Mouse (Mus musculus) liver, embryonic 15.5 days (tissue): ENCODE data around the gene Kpna1. TPM values are rescaled to one million over a fixed set of nuclear protein-coding genes. Genes with fewer than 3 reads are reported as not detected.

Source experiments
- ATAC-seq: fragments of 200-750 bp; cut with Nextera tagmentation; 2 replicates; pipeline ENCODE4 v1.8.0; 2017; ENCODE audit warnings: moderate number of reproducible peaks, mild to moderate bottlenecking, moderate library complexity; ENCODE audit not compliant: insufficient read depth
- H3K27ac ChIP-seq: fragments of 300-500 bp; sonication (generic); replicated peaks from 2 replicates; pipeline ENCODE4 v1.5.1; 2015; ENCODE audit warnings: mild to moderate bottlenecking, inconsistent platforms
- H3K27me3 ChIP-seq: fragments of 300-500 bp; sonication (generic); 2 replicates; pipeline ENCODE4 v1.6.1; 2015; ENCODE audit warnings: mild to moderate bottlenecking, inconsistent platforms
- H3K36me3 ChIP-seq: fragments of 300-500 bp; sonication (generic); replicated peaks from 2 replicates; pipeline ENCODE4 v1.6.1; 2015; ENCODE audit warnings: moderate library complexity, mild to moderate bottlenecking, inconsistent platforms
- H3K4me1 ChIP-seq: fragments of 300-500 bp; sonication (generic); replicated peaks from 2 replicates; pipeline ENCODE4 v1.6.1; 2015; ENCODE audit warnings: inconsistent platforms
- H3K4me2 ChIP-seq: fragments of 300-500 bp; sonication (generic); 2 replicates; pipeline ENCODE4 v1.6.1; 2015; ENCODE audit warnings: moderate library complexity, mild to moderate bottlenecking, inconsistent platforms
- H3K4me3 ChIP-seq: fragments of 300-500 bp; sonication (generic); replicated peaks from 2 replicates; pipeline ENCODE4 v1.5.1; 2015; ENCODE audit warnings: mild to moderate bottlenecking, inconsistent platforms
- H3K9ac ChIP-seq: fragments of 300-500 bp; sonication (generic); 2 replicates; pipeline ENCODE4 v1.6.1; 2015; ENCODE audit warnings: moderate library complexity, mild to moderate bottlenecking, inconsistent platforms
- H3K9me3 ChIP-seq: fragments of 300-500 bp; sonication (generic); replicated peaks from 2 replicates; pipeline ENCODE4 v1.6.1; 2016; ENCODE audit warnings: inconsistent platforms
- WGBS: fragments of 180-500 bp; shearing (Covaris S2); methylation state at CpG from one replicate; pipeline ENCODE4 v1.1.7; 2015; ENCODE audit warnings: mixed read lengths; ENCODE audit not compliant: insufficient replicate concordance; 5-methylcytosine and 5-hydroxymethylcytosine counted together
- polyA plus RNA-seq: library from polyadenylated mRNA; unstranded; fragments of >200 nt; fragmentation: Nextera tagmentation; extraction: Ambion mirVana; gene quantifications from 2 replicates; pipeline ENCODE4 v1.2.1, GENCODE M21; 2015

Gene Kpna1
- polyA plus RNA-seq, 1 experiment from 2014 or later, result 32.9 TPM

DNA sequence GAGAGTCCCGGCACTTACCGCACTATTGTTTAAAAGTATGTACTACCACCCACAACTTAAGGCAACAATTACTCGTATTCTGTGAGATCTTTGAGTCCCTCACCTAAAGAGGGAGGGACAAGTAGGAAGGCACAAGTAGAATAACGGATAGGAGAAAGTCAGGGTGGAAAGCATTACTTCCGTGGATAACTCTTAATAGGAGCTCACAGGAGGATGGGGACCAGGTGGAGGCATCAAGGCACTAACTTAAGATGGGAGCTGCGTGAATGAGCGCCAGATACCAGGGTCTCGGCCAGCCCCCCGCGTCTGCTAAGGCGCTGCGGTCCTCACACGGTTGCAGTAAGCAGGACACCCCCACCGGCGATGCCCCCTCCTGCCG is 92.5 kb downstream of the Kpna1 start:
- peak overlapping the region; percentile 90 for H3K4me3 ChIP-seq
- no peaks in the 10 kb centered on the region for H3K27me3 ChIP-seq
- peak overlapping the region; percentile 97 for H3K27ac ChIP-seq
- peaks cover 43% of the 10 kb centered on the region for H3K4me1 ChIP-seq
- peak overlapping the region; percentile 86 for H3K9ac ChIP-seq
- 0 out of 2 replicates have a peak, but pooled peaks cover 9% of the 10 kb centered on the region for H3K36me3 ChIP-seq
- no peaks in the 10 kb centered on the region for H3K9me3 ChIP-seq
- peak; percentile 14 for ATAC-seq
- H3K4me2 ChIP-seq, result peak overlapping the region; percentile 93
- WGBS, result 0% methylated on average over 16 of the region's 16 CpGs

DNA sequence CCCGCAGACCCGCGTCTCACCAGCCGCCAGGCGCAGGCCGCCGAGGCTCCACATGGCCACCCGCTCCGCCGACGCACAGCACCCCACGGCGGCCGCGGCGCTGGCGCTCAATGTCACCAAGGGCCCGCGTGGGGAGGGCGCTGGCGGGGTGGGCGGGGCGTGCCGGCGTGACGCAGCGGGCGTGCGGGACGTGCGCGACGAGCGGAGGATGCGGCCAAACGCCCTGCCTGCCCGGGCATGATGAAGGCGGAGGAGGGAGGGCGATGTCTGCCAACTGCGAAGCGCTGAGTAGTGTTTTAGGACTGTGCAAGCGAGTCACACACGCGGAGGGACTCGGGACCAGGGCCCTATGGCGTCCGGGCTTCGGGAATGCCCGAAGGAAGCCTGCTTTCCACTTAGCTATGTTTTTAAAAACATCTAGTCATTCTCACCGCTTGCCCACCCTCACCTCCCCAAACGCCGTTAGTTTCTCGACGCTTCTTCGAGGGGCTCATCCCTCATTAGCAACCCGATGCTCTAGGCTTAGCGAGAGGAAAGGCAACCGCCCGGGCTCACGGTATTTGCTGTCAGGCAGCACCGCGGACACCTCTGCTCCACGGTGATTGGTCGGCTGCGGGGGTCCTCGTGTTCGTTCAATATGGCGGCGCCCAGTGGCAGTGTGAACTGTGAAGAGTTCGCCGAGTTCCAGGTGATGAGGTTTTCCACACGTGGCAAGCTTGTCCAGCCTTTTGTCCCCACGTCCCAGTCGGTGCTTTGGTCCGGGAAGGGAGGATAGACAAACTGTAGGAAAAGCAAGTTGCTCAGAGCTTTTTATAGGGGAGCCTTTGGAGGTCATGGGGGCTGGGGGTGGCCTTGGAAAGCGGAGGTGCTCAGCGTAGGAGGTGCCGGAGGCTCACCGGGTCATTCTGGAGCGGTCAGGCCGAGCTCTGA is 93.2 kb downstream of the Kpna1 start, which contains the start of the genes Fam162a and Ccdc58:
Fam162a (minus strand) TSS at position 145 of the 930 bp plus-strand sequence.
Ccdc58 (plus strand) TSS at position 236 of the 930 bp plus-strand sequence.
- peak within 1 kb of the TSS; percentile 97 for H3K27ac ChIP-seq

DNA sequence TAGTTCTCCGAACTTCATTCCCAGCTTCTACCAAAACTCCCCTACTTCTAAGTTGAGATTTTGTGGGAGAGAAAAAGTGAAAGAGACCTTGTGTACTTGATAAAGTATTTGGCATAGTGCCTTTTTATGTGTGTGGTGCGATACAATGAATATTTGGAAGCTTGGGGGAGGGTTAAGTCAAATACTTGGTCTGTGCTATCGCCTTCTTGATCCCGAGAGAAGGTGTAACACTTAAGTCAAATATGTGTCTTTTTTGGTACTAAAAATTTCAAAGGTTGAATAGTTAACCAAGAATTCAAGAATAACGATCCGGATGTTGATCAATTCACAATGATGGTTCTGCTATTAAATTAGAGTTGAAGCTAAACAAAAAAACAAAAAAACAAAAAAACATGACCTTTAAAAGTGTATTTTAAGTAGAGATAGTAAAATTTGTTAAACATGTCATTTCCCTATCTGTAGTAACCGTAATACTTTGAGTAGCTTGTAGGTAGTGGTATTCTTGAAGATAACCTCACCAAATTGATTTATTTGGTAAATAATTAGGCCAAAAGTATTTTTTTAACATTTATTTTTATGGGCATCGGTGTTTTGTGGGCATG is 94.0 kb downstream of the Kpna1 start:
- H3K4me2 ChIP-seq, result peak overlapping the region; percentile 93
- H3K9ac ChIP-seq, result peak overlapping the region; percentile 86
- peak overlapping the region; percentile 90 for H3K4me3 ChIP-seq
- WGBS, result 20% methylated on average over 8 of the region's 8 CpGs
- no peaks in the 10 kb centered on the region for H3K9me3 ChIP-seq
- H3K27me3 ChIP-seq, result no peaks in the 10 kb centered on the region
- H3K4me1 ChIP-seq, result peaks cover 36% of the 10 kb centered on the region
- no peak for ATAC-seq
- 0 out of 2 replicates have a peak, but pooled peaks cover 7% of the 10 kb centered on the region for H3K36me3 ChIP-seq
- peak overlapping the region; percentile 97 for H3K27ac ChIP-seq

More for the DNA sequence above, 93.2 kb downstream of the Kpna1 start, which contains the start of the genes Fam162a and Ccdc58:
- no peaks in the 10 kb centered on the region for H3K9me3 ChIP-seq
- 0 out of 2 replicates have a peak, but pooled peaks cover 7% of the 10 kb centered on the region for H3K36me3 ChIP-seq
- H3K4me3 ChIP-seq, result peak within 1 kb of the TSS; percentile 90
- H3K27me3 ChIP-seq, result no peaks in the 10 kb centered on the region
- peak within 1 kb of the TSS; percentile 86 for H3K9ac ChIP-seq
- H3K4me1 ChIP-seq, result peaks cover 43% of the 10 kb centered on the region
- WGBS, result under 1% methylated on average over 81 of the region's 81 CpGs
- peak; percentile 95 for ATAC-seq
- H3K4me2 ChIP-seq, result peak within 1 kb of the TSS; percentile 93

DNA sequence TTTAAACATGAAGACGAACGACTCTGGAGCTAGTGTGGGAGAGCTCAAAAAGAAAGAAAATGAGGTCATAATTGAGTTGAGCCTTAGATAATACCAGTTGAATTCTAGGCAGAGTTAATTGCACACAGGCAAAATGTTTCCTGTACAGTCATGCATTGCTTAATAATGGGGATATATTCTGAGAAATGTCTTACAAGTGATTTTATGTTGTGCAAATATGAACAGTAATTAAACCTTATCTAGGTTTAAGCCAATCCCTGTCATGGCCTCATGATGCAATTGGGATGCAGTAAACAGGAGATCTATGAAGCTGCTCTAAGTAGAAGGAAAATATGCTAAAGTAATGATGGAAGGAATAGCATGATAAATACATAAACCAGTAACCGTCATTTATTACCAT is 96.2 kb downstream of the Kpna1 start:
- 77% methylated on average over 3 of the region's 3 CpGs for WGBS
- Histone ChIP-seq H3K27ac (no peak overlapping the region), H3K27me3 (no peaks in the 10 kb centered on the region), H3K9ac (no peak overlapping the region), H3K9me3 (no peaks in the 10 kb centered on the region), H3K4me3 (no peak overlapping the region), H3K4me2 (no peak overlapping the region), H3K36me3 (no peaks in the 10 kb centered on the region), H3K4me1 (peaks cover 15% of the 10 kb centered on the region)
- ATAC-seq, result no peak

GRCm38 (mm10) chr16:36079916-36080315 is 101.4 kb downstream of the Kpna1 start:
- Histone ChIP-seq H3K27me3 (no peaks in the 10 kb centered on the region), H3K9me3 (no peaks in the 10 kb centered on the region), H3K4me2 (no peak overlapping the region), H3K4me1 (no peaks in the 10 kb centered on the region), H3K9ac (no peak overlapping the region), H3K36me3 (peaks cover 5% of the 10 kb centered on the region), H3K4me3 (no peak overlapping the region), H3K27ac (no peak overlapping the region)
- ATAC-seq, result no peak
- 90% methylated on average over 3 of the region's 3 CpGs for WGBS

Other genes with a start within 250 kb of the Kpna1 start
- 5.0 and 5.3 TPM in 2 replicates for gene Dirc2, start 209.4 kb upstream of the Kpna1 start, polyA plus RNA-seq
- 16.1 and 18.7 TPM in 2 replicates for gene Hspbap1, start 208.4 kb upstream of the Kpna1 start, polyA plus RNA-seq
- gene Parp14, start 107.2 kb upstream of the Kpna1 start, polyA plus RNA-seq, result 1.3 and 1.4 TPM in 2 replicates
- 9.0 and 9.5 TPM in 2 replicates for gene Parp9, start 40.3 kb upstream of the Kpna1 start, polyA plus RNA-seq
- gene Dtx3l, start 39.6 kb upstream of the Kpna1 start, polyA plus RNA-seq, result 4.9 TPM in 2 replicates
- gene Wdr5b, start 62.4 kb downstream of the Kpna1 start, polyA plus RNA-seq, result 2.3 and 2.5 TPM in 2 replicates
- 189 and 192 TPM in 2 replicates for gene Fam162a, start 92.8 kb downstream of the Kpna1 start, polyA plus RNA-seq
- gene Ccdc58, start 92.9 kb downstream of the Kpna1 start, polyA plus RNA-seq, result 39.3 and 42.4 TPM in 2 replicates
- 0.03 TPM in 1 of 2 replicates, not detected in the other for gene Csta1, start 152.5 kb downstream of the Kpna1 start, polyA plus RNA-seq
- 56.4 and 66.8 TPM in 2 replicates for gene Stfa2l1, start 178.1 kb downstream of the Kpna1 start, polyA plus RNA-seq
- gene Gm5483, start 205.5 kb downstream of the Kpna1 start, polyA plus RNA-seq, result 193 and 234 TPM in 2 replicates
- gene Gm5416, start 231.7 kb downstream of the Kpna1 start, polyA plus RNA-seq, result 6.7 TPM in 2 replicates
- gene 2010005H15Rik, start 242.7 kb downstream of the Kpna1 start, polyA plus RNA-seq, result 14.7 and 17.8 TPM in 2 replicates